Mouse (Mus musculus) cerebellum, adult 18-20 months (tissue): ENCODE results near the gene Atad2b.
"Not testable (repeated sequence)": the region's sequence is repeated elsewhere in the genome, so short reads cannot be mapped to it uniquely, and the experiment has no call there.

Experiments
- DNase-seq, 2 experiments: peaks; one replicate each; pipeline ENCODE4 v3.0.0; 2021

The Atad2b gene

DNA sequence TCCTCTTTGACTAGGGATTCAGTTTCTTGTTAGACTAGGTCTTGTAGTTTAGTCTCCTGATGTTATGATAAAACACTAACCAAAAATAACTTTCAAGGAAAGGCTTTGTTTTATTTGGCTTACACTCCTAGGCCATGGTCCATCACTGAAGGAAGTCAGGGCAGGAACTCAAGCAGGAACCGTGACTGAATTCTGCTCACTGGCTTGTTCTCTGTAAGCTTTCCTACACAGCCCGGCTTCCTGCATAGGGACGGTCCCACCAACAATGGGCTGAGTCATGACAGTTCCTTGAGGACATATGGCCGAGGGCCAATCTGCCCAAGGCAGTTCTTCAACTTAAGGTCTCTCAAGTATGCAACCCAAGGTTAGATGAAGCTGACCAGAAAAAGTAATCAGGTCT lies 5.4 kb upstream of the Atad2b start:
- DNase-seq = no peak

DNA sequence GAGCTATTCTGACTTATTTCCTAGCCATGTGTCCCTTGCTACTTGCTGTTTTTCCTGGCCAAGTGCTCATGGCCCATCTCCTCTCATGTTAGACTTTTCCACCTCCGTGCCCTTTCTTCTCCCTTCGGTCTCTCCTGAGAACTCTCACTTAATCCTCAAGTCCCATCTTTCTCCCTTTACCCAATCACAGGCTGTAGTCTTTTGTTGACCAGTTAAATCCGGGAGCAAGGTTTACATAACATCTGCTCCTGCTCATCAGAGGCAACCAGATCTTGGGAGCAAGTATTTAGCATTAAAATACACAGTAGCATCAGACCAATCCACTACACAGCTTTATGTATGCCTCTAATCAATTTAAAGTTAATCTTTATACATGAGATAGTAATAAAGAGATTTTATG lies 2.7 kb upstream of the Atad2b start:
- no peak for DNase-seq

DNA sequence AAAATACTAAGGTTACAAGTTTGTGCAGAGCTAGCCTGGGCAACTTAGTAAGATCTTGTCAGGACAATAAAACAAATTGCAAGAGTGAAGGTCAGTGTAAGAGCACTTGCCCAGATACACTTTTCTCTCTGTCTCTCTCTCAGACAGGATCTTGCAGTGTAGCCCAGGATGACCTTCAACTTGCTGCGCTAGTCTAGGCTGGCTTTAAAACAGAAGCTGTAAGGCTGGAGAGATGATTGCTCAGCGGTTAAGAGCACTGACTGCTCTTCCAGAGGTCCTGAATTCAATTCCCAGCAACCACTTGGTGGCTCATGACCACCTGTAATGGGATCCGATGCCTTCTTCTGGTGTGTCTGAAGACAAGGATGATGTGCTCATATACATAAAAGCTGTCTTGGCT lies 2.2 kb upstream of the Atad2b start:
- DNase-seq = no peak

DNA sequence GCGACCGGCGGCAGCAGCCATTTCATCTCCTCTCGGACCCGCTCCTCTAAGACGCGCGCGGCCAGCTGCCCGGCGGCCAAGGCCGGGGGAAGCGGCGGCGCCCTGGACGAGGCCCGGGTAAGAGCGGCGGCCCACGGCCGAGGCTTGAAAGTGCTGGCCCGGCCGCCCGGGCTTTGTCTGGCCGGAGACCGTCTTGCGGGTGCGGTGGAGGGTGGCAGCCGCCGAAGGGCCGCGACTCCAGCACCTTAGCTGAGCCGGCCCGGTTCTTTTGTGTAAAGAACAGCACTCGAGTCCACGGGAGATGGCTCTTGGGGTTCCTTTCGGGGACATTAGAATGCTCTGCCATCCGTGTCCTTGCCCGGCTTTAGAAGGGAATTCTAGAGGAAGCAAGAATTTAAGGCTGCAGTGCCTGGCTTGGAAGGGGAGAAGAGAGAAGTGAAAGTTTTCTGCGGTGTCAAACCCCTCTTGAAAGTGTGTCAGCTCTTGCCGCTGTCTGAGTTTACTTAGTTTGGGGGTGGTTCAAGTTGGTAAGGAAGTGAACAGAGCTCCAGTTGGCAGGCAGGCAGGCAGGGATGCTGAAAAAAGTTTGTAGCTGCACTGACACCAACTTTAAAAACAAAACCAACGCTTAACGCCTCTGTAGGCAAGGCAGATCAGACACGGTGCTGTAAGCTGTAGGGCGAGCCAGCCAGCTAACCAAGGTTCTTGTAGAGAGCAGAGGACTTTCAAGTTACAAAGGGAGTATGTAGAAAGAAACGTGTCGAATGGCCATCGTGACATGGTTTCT lies 845 bp downstream of the Atad2b start:
- peak; percentile 59 to 80 for DNase-seq

DNA sequence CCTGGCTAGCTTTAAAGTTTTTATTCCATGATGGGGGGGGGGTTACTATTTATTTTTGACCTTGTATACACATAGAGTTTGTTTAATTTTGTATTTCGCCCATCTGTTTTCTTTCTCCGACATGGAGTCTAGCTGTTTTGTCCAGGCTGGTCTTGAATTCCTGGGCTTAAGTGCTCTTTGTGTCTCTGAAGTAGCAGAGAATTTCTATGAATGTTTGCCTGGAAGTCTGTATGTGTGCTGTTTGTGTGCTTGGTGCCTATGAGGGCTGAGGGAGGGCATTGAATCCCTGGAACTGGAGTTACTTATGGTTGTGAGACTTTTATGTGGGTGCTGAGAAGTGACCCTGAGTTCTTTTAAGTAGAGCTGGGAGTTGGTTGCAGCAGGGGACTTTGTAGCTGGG lies 11.0 kb downstream of the Atad2b start:
- DNase-seq = no peak

GRCm38 (mm10) chr12:4930820-4931548 lies 13.8 kb downstream of the Atad2b start:
- no peak for DNase-seq

DNA sequence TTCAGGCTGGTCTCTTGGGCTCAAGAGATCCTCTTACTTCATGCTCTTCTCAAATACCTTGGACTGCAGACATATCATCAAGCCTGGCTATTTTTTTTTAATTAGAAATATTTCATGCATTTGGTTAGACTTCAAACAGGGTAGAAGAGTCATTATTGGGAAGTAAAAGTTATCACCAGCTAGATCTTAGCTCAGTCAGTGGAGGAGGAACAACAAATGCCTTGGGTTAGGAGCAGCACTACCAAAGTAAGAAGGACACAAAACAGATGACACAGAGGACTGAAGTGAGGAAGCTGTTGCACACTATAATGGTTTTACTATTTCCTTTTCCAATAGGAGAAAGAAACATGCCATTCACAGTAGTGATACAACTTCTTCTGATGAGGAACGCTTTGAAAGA lies 35.1 kb downstream of the Atad2b start:
- no peak for DNase-seq

DNA sequence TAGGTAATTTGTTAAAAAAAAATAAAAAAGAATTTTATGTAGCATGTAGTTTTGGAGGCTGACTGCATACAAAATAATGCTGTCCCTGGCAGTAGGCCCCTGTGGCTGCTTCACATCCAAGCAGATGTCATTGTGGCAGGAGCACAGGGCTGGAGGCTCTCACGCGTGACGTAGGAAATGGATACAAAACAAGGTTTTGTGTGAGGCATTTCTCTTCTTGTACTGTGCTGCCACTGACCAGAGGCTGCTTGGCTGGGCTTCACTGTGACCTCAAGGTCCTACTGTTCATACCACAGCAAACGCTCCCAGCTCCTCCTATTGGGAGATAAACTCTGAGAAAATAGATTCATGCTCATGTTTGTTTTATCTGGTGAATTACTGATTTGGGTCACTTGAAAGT lies 36.0 kb downstream of the Atad2b start:
- DNase-seq = no peak

- DNase-seq = peak; percentile 71 to 77
Measured at GRCm38 (mm10) chr12:4972939-4973338, 55.8 kb downstream of the Atad2b start.

GRCm38 (mm10) chr12:4978324-4978723 lies 61.2 kb downstream of the Atad2b start:
- no peak for DNase-seq

DNA sequence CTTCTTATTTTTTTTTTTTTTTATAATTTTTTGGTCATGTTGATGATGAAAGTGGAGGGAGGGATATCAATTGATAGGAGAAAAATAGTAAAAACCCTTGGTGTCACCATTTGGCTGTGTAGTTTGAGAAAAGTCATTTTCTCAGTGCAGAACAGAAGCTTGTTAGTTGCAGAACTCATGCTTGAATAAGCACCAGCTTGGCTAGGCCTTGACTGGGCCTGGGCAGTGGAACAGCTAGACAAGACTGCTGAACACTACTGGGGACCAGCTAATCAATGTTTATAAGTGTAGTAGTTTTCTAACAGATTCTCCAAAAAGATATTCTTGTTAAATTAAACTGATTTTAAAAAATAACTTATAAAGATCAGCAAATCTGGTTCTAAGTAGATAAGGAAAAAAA lies 79.8 kb downstream of the Atad2b start:
- peak; percentile 14 to 23 for DNase-seq

- DNase-seq = no peak
Measured at GRCm38 (mm10) chr12:5005338-5005737, 88.2 kb downstream of the Atad2b start.

GRCm38 (mm10) chr12:5005776-5006175 lies 88.6 kb downstream of the Atad2b start:
- not testable (repeated sequence) for DNase-seq

GRCm38 (mm10) chr12:5008638-5009037 lies 91.5 kb downstream of the Atad2b start:
- not testable (repeated sequence) for DNase-seq

DNA sequence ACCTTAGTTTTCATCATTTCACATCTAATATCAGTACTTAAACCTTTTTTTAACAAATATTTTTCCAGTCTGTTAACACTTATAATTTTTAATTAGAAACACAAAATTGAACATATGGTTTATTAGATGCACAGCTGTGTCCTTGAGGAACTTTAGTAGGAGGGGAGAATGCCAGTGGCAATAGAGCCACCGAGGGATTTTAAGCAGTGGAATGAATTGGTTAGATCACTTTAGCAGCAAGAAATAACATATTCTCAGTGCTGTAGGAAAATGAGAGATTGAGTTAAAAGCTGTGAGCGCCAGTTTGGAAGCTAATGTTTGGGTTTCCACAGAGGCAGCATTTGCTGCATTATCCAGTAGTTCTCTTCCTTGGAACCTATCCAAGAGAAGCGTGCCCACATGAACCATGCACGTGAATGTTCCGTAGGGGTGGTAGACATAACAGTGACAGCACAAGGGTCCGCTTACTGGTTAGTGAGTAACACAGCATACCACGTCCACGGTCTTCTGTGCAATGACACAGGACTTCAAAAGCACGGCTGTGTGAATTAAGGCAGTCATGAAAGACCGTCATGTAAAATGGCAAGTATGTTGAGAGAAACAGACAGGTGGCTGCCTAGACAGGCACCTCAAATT lies 108.2 kb downstream of the Atad2b start:
- no peak for DNase-seq

DNA sequence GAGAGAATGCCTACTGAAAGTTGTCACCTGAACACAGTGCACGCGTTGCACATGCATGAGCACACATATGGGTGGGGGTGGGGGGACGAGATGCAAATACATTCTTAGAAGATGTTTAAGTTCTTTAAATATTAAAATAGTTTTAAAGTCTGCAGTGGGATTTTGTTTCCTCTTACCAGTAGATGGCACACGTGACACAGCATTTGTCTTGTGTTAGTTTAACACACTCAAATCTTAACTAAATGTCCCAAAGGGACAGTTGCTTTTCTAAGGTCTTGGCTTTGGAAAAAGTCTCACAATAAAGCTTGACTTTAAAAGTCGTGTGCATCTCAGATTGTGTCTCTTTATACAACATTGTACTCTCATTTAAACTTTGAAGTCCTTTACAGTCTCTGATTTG lies 111.9 kb downstream of the Atad2b start:
- no peak for DNase-seq

GRCm38 (mm10) chr12:5038008-5038407 lies 120.9 kb downstream of the Atad2b start:
- no peak for DNase-seq

- DNase-seq = no peak
Measured at GRCm38 (mm10) chr12:5044141-5044540, 127.0 kb downstream of the Atad2b start.

GRCm38 (mm10) chr12:5048104-5048503 lies 131.0 kb downstream of the Atad2b start:
- DNase-seq = no peak

DNA sequence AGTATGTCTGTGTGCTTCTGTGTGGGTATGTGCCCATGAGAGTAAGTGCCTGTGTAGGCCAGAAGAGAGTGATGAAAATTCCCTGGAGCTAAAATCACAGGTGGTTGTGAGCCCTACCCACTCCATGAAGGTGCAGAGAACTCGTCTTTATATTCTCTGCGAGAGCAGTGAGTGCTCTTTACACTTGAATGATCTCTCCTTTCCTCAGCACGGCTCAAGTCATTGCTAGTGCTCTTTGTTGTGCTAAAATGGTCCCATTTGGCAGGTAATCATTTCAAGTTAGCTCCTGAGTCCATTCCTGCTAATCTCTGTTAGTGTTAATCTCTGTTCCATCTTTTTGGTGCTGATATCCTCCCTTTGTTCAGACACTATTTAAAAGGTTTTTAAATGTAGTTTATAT lies 150.4 kb downstream of the Atad2b start:
- DNase-seq = no peak

DNA sequence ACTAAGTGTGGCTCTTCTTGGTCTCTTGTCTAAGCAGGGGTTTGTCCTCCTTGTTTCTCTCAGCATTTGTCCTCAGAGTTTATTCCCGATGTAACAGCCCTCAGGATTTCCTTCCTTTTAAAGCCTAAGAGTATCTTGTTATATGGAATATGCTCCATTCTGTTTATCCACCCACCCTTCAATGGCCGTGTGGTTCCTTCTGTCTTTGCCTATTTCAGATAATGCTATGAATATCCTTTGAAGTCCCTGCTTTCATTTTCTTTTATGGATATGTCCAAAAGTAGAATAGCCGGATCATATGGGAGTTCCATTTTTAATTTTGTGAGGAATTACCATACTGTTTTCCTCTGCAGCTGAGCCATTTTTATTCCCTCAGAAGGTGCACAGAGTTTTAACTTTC lies 153.0 kb downstream of the Atad2b start:
- no peak for DNase-seq

GRCm38 (mm10) chr12:5073191-5073590 lies 156.0 kb downstream of the Atad2b start:
- no peak for DNase-seq

DNA sequence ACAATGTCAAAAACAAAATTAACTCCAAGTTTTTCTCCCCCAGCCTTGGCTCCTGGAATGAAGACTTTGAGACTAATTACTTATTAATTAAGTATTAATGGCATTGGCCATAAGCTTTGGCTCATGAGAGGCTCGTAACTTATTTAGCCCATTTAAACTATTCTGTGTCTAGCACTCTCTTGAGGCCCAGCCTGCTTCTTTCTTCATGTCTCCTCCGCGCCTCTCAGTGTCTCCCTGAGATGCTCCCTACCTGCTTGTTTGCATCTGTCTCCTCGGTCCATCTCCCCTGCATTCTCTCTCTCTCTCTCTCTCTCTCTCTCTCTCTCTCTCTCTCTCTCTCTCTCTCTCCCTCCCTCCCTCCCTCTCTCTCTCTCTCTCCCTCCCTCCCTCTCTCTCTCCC lies 164.3 kb downstream of the Atad2b start:
- DNase-seq = no peak

- DNase-seq = no peak
Measured at GRCm38 (mm10) chr12:5084714-5085113, 167.6 kb downstream of the Atad2b start.
